Mouse (Mus musculus): ENCODE data around the gene 9330182O14Rik. TPM values are rescaled to one million over a fixed set of nuclear protein-coding genes. Genes with fewer than 3 reads are reported as not detected.
A peak's percentile ranks its signal among the peaks of the same experiment; 100 is the strongest.

Gene 9330182O14Rik
- polyA plus RNA-seq, 1 experiment from 2014 or later: not detected

DNA sequence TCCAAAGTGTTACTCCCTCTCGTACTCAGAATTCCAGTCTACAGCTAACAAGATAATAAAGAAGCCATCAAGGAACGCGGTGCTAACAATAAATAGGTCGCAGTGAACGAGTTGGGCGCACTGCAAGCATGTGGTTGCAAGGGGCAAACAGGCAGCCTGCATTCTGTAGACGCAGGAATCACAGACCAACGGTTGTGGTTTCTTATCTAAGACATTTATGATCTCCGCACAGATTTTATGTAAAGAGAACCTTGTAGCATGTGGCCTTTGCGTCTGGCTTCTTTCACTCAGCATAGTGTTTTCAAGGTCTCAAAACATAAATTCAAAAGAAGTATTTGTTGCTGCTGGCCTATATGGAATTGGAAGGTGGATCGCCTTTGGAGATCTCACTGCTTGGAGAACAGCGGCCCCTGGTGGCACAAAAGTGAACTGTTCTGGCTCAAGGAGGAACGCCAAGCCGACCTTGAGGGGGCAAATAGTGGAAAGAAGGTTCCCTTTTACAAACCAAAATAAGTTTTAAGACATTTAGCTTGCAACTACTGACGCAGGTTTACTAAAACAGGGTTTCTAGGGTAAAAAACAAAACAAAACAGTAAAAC, 3.2 kb upstream of the 9330182O14Rik start:
- Histone ChIP-seq H3K4me1 (ENCODE audit: control insufficient read depth, insufficient read depth, low read length) (no peaks in the 10 kb centered on the region), H3K9me3 (ENCODE audit: control insufficient read depth, low read length) (no peaks in the 10 kb centered on the region), H3K4me3 (ENCODE audit: low read depth, low read length) (no peak overlapping the region), H3K4me2 (ENCODE audit: low read depth, low read length) (no peak overlapping the region), H3K27me3 (ENCODE audit: control insufficient read depth, insufficient read depth, low read length) (no peaks in the 10 kb centered on the region), H3K27ac (ENCODE audit: low read depth, low read length) (no peak overlapping the region), H3K36me3 (ENCODE audit: control insufficient read depth, insufficient read depth, low read length) (no peaks in the 10 kb centered on the region), H3K9ac (replicated peaks; ENCODE audit: low read depth, low read length) (no peak overlapping the region)
- peak; percentile 81 for ATAC-seq (ENCODE audit: low read depth)
- 22% methylated on average over 15 of the region's 15 CpGs for WGBS

DNA sequence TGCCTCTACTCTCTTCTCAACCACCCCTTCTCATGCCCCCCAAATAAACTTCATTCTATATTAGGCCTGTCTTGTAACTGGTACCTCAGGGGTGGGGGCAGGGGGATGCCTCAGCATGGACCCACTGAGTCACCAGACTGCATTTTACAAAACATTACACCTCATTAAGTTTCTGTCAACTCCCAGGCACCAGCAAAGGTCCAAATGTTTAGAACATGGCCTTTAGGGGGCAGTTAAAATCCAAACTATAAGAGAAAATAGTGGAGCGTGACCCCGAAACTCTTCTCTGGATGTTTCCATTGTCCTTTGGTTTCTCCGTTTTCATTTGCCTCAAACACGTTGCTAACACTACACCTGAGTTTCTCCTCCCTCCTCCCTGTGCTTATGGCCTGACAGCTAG, 1.8 kb upstream of the 9330182O14Rik start:
- no peak overlapping the region for H3K9ac ChIP-seq (replicated peaks; ENCODE audit: low read depth, low read length)
- no peaks in the 10 kb centered on the region for H3K36me3 ChIP-seq (ENCODE audit: control insufficient read depth, insufficient read depth, low read length)
- no peak for ATAC-seq (ENCODE audit: low read depth)
- H3K4me3 ChIP-seq (ENCODE audit: low read depth, low read length): no peak overlapping the region
- H3K27me3 ChIP-seq (ENCODE audit: control insufficient read depth, insufficient read depth, low read length): no peaks in the 10 kb centered on the region
- no peak overlapping the region for H3K27ac ChIP-seq (ENCODE audit: low read depth, low read length)
- no peaks in the 10 kb centered on the region for H3K4me1 ChIP-seq (ENCODE audit: control insufficient read depth, insufficient read depth, low read length)
- 70% methylated on average over 4 of the region's 4 CpGs for WGBS
- no peaks in the 10 kb centered on the region for H3K9me3 ChIP-seq (ENCODE audit: control insufficient read depth, low read length)
- no peak overlapping the region for H3K4me2 ChIP-seq (ENCODE audit: low read depth, low read length)

DNA sequence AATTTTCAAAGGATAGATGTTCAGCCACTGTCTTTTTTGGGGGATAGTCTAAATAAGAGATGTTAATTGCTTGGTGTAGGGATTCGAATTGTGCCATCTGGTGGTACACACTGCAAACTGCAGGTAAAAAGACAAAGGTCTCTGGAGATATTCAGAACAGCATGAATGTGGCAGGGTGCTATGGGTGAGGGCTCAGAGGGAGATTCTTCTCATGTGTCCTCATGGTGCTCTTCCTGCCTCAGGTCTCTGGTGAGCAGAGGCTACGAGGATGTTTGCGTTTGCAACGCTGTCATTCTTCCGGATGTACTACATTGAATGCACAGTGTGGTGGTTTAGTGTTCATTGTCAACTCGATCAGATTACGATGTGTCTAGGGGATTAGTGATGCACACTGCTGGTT, 10.1 kb downstream of the 9330182O14Rik start:
- Histone ChIP-seq H3K9me3 (ENCODE audit: control insufficient read depth, low read length) (no peaks in the 10 kb centered on the region), H3K4me3 (ENCODE audit: low read depth, low read length) (no peak overlapping the region), H3K9ac (replicated peaks; ENCODE audit: low read depth, low read length) (no peak overlapping the region), H3K27ac (ENCODE audit: low read depth, low read length) (no peak overlapping the region), H3K36me3 (ENCODE audit: control insufficient read depth, insufficient read depth, low read length) (no peaks in the 10 kb centered on the region), H3K4me1 (ENCODE audit: control insufficient read depth, insufficient read depth, low read length) (no peaks in the 10 kb centered on the region), H3K4me2 (ENCODE audit: low read depth, low read length) (no peak overlapping the region), H3K27me3 (ENCODE audit: control insufficient read depth, insufficient read depth, low read length) (no peaks in the 10 kb centered on the region)
- 54% methylated on average over 7 of the region's 7 CpGs for WGBS
- peak; percentile 34; the same call in 1 of the 2 replicates for ATAC-seq (ENCODE audit: low read depth)

DNA sequence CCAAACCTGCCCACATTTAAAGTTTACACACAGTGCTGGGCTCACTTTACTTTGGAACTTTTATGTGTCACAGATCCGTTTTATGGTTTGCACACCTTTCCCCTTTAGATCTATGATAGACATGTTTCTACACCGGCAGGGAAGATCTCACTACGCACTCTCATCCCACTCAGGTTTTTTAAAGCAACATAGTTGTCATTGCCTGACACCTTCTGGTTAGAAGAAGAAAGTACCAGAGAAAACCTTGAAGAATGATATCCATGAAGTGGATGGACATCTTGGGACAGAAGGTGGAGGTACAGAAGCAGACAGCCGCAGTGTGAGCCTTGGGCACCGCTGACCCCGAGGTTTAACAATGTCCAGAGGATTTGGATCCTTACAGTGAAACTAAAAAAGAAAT, 23.5 kb downstream of the 9330182O14Rik start:
- Histone ChIP-seq H3K27me3 (ENCODE audit: control insufficient read depth, insufficient read depth, low read length) (no peaks in the 10 kb centered on the region), H3K36me3 (ENCODE audit: control insufficient read depth, insufficient read depth, low read length) (no peaks in the 10 kb centered on the region), H3K9ac (replicated peaks; ENCODE audit: low read depth, low read length) (no peak overlapping the region), H3K4me1 (ENCODE audit: control insufficient read depth, insufficient read depth, low read length) (no peaks in the 10 kb centered on the region), H3K27ac (ENCODE audit: low read depth, low read length) (no peak overlapping the region), H3K4me3 (ENCODE audit: low read depth, low read length) (no peak overlapping the region), H3K9me3 (ENCODE audit: control insufficient read depth, low read length) (no peaks in the 10 kb centered on the region), H3K4me2 (ENCODE audit: low read depth, low read length) (no peak overlapping the region)
- WGBS: 91% methylated on average over 6 of the region's 6 CpGs
- no peak for ATAC-seq (ENCODE audit: low read depth)

DNA sequence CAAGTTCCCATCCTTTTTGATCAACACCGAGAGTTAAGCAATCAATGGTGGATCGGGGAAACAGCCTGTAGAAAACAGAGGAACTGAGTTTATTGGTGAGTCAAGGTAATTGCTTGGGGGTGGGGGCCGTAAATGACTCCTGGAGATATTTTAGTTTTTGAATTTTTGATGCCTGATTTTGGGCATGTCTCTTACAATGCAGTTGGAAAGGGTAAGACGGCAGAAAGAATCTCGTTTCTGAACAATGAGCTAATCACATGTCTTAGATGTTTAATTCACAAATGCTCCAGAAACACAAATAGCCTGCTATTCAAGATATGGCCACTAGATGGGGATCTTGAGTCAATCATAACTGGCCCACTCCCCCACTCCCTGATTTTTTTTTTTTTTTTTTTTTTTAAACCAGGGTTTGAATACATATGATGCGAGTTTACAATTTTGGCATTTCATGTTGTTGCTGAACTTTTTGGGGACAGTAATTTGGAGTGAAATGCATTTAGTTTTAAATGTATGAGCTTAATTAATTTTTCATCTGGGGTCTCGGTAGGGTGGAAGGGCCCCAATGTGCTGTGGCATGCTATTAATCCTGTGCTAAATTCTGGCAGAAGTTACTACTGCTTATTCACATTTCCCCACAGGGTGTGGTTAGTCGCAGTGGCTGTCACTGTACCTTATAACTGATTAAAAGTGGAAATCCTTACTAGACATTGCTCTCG, 32.6 kb downstream of the 9330182O14Rik start:
- Histone ChIP-seq H3K27ac (ENCODE audit: low read depth, low read length) (no peak overlapping the region), H3K9ac (replicated peaks; ENCODE audit: low read depth, low read length) (no peak overlapping the region), H3K27me3 (ENCODE audit: control insufficient read depth, insufficient read depth, low read length) (no peaks in the 10 kb centered on the region), H3K36me3 (ENCODE audit: control insufficient read depth, insufficient read depth, low read length) (no peaks in the 10 kb centered on the region), H3K9me3 (ENCODE audit: control insufficient read depth, low read length) (no peaks in the 10 kb centered on the region), H3K4me3 (ENCODE audit: low read depth, low read length) (no peak overlapping the region), H3K4me1 (ENCODE audit: control insufficient read depth, insufficient read depth, low read length) (0 out of 2 replicates have a peak, but pooled peaks cover 5% of the 10 kb centered on the region), H3K4me2 (ENCODE audit: low read depth, low read length) (peak overlapping the region; percentile 4; the same call in 1 of the 2 replicates)
- WGBS: 28% methylated on average over 9 of the region's 9 CpGs
- ATAC-seq (ENCODE audit: low read depth): peak; percentile 35

DNA sequence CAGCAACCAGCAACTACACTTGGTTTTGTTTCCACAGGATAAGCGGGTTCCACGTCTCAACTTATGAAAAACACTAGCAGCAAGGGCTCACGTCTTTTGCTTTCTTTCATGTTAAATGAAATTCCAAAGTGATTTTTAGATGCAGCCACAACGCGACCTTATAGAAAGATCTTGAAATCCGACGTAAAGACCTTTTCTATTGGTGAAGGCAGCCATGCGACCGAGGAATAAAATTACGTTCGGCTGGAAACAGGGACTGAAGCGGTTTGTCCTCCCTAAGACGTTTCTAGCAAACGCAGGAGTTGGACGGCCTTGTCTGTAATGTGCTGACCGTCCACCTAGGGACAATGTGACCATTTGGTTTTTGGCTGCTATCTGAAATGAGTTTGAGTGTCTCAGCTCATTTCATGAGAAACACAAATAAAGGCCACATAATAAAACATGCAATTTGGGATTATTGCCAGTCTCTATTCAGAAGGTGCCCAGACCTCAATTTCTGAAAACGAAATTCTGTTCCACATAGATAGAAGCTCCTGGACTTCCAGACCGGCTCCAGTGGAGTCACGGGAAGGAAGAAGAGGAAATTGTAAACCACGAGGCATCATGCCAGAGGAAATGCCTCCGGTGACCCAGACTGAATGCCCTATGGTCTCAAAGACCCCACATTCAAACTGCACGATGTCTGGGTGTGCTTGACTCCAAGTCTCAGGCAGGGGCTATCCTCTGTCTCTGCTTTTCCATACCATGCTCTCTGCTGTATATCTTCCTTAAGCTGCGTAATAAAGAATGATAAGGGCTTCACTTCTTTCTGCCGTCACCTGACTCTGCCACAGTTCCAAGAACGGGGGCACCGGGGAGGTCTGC, 33.3 kb downstream of the 9330182O14Rik start:
- Histone ChIP-seq H3K36me3 (ENCODE audit: control insufficient read depth, insufficient read depth, low read length) (no peaks in the 10 kb centered on the region), H3K27ac (ENCODE audit: low read depth, low read length) (no peak overlapping the region), H3K4me1 (ENCODE audit: control insufficient read depth, insufficient read depth, low read length) (0 out of 2 replicates have a peak, but pooled peaks cover 5% of the 10 kb centered on the region), H3K9ac (replicated peaks; ENCODE audit: low read depth, low read length) (no peak overlapping the region), H3K4me3 (ENCODE audit: low read depth, low read length) (no peak overlapping the region), H3K27me3 (ENCODE audit: control insufficient read depth, insufficient read depth, low read length) (no peaks in the 10 kb centered on the region), H3K9me3 (ENCODE audit: control insufficient read depth, low read length) (no peaks in the 10 kb centered on the region), H3K4me2 (ENCODE audit: low read depth, low read length) (peak overlapping the region; percentile 18; the same call in 1 of the 2 replicates)
- ATAC-seq (ENCODE audit: low read depth): no peak
- 62% methylated on average over 26 of the region's 26 CpGs for WGBS

DNA sequence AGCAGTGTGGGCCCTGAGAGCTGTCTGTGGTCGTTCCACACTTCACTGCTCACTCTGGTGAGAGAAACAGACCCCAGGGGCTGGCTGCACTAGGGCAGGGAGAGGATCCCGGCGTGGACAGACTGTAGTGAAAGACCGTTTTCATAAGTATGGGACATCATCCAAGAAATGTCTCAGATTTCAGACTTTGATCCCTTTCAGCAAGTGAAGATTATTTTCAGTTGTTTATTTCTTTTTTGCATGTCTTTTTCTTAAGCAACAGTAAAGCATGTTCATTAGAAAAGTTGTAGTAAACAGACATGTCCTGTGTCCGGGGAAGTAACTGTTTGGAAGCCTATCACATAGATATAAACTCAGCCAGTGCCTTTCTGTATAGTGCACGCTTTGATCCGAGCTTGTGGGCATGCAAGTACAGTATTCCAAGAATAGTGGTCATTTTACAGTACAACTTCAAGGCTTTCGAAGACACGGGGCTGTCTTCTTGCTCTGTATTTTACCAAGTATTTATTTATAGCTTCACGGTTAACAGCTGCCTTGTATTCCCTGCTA, 34.0 kb downstream of the 9330182O14Rik start:
- 61% methylated on average over 10 of the region's 10 CpGs for WGBS
- no peak for ATAC-seq (ENCODE audit: low read depth)

DNA sequence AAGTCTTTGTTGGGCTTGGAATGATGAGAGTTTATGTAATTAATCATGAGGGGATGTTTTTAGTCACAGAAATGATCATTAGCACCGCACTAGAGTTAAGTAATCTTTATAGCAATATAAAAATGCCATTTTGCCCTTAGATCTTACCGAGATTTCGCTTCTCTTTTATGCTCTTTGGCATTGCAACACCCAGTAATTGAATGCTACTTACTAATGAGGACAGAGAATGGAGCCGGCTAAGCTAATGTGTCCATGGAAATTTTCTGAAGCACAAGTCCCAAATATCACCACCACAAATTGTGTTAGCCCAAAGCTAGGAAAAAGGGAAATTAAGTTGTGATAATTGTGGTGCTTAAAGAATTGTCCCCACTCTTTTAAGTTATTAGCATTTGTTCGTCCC, 34.9 kb downstream of the 9330182O14Rik start:
- ATAC-seq (ENCODE audit: low read depth): no peak
- H3K36me3 ChIP-seq (ENCODE audit: control insufficient read depth, insufficient read depth, low read length): no peaks in the 10 kb centered on the region
- H3K27ac ChIP-seq (ENCODE audit: low read depth, low read length): no peak overlapping the region
- WGBS: 71% methylated on average over 5 of the region's 5 CpGs
- H3K9ac ChIP-seq (replicated peaks; ENCODE audit: low read depth, low read length): no peak overlapping the region
- H3K4me2 ChIP-seq (ENCODE audit: low read depth, low read length): no peak overlapping the region
- no peaks in the 10 kb centered on the region for H3K9me3 ChIP-seq (ENCODE audit: control insufficient read depth, low read length)
- H3K27me3 ChIP-seq (ENCODE audit: control insufficient read depth, insufficient read depth, low read length): no peaks in the 10 kb centered on the region
- 0 out of 2 replicates have a peak, but pooled peaks cover 5% of the 10 kb centered on the region for H3K4me1 ChIP-seq (ENCODE audit: control insufficient read depth, insufficient read depth, low read length)
- H3K4me3 ChIP-seq (ENCODE audit: low read depth, low read length): no peak overlapping the region

More for the DNA sequence above, 34.0 kb downstream of the 9330182O14Rik start:
- Histone ChIP-seq H3K9me3 (ENCODE audit: control insufficient read depth, low read length) (no peaks in the 10 kb centered on the region), H3K4me2 (ENCODE audit: low read depth, low read length) (0 out of 2 replicates have a peak overlapping the region, but pooled peaks have one; percentile 18), H3K4me1 (ENCODE audit: control insufficient read depth, insufficient read depth, low read length) (0 out of 2 replicates have a peak, but pooled peaks cover 5% of the 10 kb centered on the region), H3K4me3 (ENCODE audit: low read depth, low read length) (no peak overlapping the region), H3K27me3 (ENCODE audit: control insufficient read depth, insufficient read depth, low read length) (no peaks in the 10 kb centered on the region), H3K27ac (ENCODE audit: low read depth, low read length) (no peak overlapping the region), H3K36me3 (ENCODE audit: control insufficient read depth, insufficient read depth, low read length) (no peaks in the 10 kb centered on the region), H3K9ac (replicated peaks; ENCODE audit: low read depth, low read length) (no peak overlapping the region)
